Mouse (Mus musculus) thymus, adult 2 months (tissue): ENCODE measurements around the gene Apbb2. TPM values are rescaled to one million over a fixed set of nuclear protein-coding genes. Genes with fewer than 3 reads are reported as not detected.

Source experiments
- DNase-seq: peaks from one replicate; pipeline ENCODE4 v3.0.0; 2021
- H3K27ac ChIP-seq: fragments of 200-500 bp; 2 replicates; pipeline ENCODE4 v1.5.1; 2012; ENCODE audit warnings: low read length, control low read depth; ENCODE audit not compliant: control insufficient read depth, insufficient read depth
- H3K27me3 ChIP-seq: fragments of 200-500 bp; 2 replicates; pipeline ENCODE4 v1.6.1; 2012; ENCODE audit warnings: mild to moderate bottlenecking, low read length, moderate library complexity, mixed read lengths; ENCODE audit not compliant: control insufficient read depth, insufficient read depth
- H3K36me3 ChIP-seq: fragments of 200-500 bp; 2 replicates; pipeline ENCODE4 v1.6.1; 2012; ENCODE audit warnings: mild to moderate bottlenecking, low read length, moderate library complexity; ENCODE audit not compliant: control insufficient read depth, insufficient read depth
- H3K4me1 ChIP-seq: fragments of 200-500 bp; replicated peaks from 2 replicates; pipeline ENCODE4 v1.6.1; 2012; ENCODE audit warnings: low read length; ENCODE audit not compliant: control insufficient read depth, insufficient read depth
- H3K4me3 ChIP-seq: fragments of 200-500 bp; 2 replicates; pipeline ENCODE4 v1.5.1; 2012; ENCODE audit warnings: mild to moderate bottlenecking, low read length, control low read depth, moderate library complexity; ENCODE audit not compliant: control insufficient read depth, insufficient read depth
- CTCF ChIP-seq: fragments of 200-500 bp; IDR thresholded peaks from 2 replicates; pipeline ENCODE4 v1.5.1; 2012; ENCODE audit warnings: mild to moderate bottlenecking, control low read depth, low read length, moderate library complexity, borderline replicate concordance; ENCODE audit not compliant: control insufficient read depth, poor library complexity, insufficient read depth; ENCODE audit errors: extremely low read depth
- POLR2A ChIP-seq: fragments of 200-500 bp; IDR thresholded peaks from 2 replicates; pipeline ENCODE4 v1.6.1; 2012; ENCODE audit warnings: mild to moderate bottlenecking, low read length, control low read depth, moderate library complexity; ENCODE audit not compliant: control insufficient read depth, poor library complexity, insufficient read depth; ENCODE audit errors: extremely low read depth
- WGBS: fragments of 180-500 bp; shearing (Covaris S2); methylation state at CpG from one replicate; pipeline ENCODE4 v1.1.7; 2018; 5-methylcytosine and 5-hydroxymethylcytosine counted together
- polyA plus RNA-seq: library from polyadenylated mRNA; depleted of rRNA; stranded (reverse); fragments of >200 nt; gene quantifications from 2 replicates; pipeline ENCODE4 v1.2.3, GENCODE M21; 2012

Apbb2 gene
- polyA plus RNA-seq, 1 experiment: 2.6 TPM

GRCm38 (mm10) chr5:66513412-66513811 lies 105.2 kb downstream of the Apbb2 start:
- Histone ChIP-seq H3K36me3 (no peaks in the 10 kb centered on the region), H3K4me1 (no peaks in the 10 kb centered on the region), H3K27me3 (no peaks in the 10 kb centered on the region), H3K27ac (no peak overlapping the region), H3K4me3 (no peak overlapping the region)
- no peak for DNase-seq
- TF ChIP-seq POLR2A: no peak
- TF ChIP-seq CTCF: no peak

DNA sequence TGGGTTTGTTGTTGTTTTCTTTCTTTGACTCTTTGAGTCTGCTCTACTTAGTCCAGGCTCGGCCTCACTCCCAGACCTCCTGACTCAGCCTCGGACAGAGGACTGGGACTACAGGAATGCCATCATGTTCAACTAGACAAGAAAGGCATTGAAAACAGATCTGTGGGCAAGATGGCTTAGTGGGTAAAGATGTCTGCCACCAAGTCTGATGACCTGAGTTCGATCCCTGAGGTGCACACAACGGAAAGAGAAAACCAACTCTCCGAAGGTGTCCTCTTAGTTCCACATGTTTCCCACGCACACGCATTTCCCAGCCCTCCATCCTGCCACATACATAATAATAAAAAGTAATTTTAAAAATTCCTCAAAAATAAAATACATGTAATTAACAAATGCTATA lies 106.1 kb downstream of the Apbb2 start:
- H3K4me1 ChIP-seq: no peaks in the 10 kb centered on the region
- no peak for TF ChIP-seq CTCF
- no peak for TF ChIP-seq POLR2A
- H3K27me3 ChIP-seq: no peaks in the 10 kb centered on the region
- H3K27ac ChIP-seq: no peak overlapping the region
- H3K36me3 ChIP-seq: no peaks in the 10 kb centered on the region
- H3K4me3 ChIP-seq: no peak overlapping the region
- 97% methylated on average over 7 of the region's 7 CpGs for WGBS
- DNase-seq: no peak

DNA sequence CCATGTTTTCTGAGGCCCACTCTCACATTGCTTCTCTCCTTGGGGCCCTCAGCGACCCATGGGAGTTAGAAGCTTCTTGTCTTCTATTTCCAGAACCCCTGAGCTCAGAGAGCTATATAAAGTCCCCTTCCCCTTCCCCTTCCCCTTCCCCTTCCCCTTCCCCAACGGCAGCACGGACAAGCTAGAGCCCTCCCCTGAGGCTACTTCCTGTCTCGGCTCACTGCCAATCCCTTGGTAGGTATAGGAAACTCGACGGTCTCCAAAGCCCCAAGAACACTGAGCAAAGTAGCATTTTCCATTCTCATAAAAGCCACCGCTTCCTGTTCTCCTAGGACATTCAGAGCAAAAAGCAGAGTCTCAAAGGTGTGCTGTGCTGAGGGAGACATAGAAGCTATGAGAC lies 107.9 kb downstream of the Apbb2 start:
- WGBS: 31% methylated on average over 7 of the region's 7 CpGs
- Histone ChIP-seq H3K4me1 (no peaks in the 10 kb centered on the region), H3K27ac (no peak overlapping the region), H3K36me3 (no peaks in the 10 kb centered on the region), H3K4me3 (no peak overlapping the region), H3K27me3 (no peaks in the 10 kb centered on the region)
- no peak for TF ChIP-seq POLR2A
- TF ChIP-seq CTCF: no peak
- no peak for DNase-seq

- DNase-seq: no peak
- Histone ChIP-seq H3K27ac (no peak overlapping the region; the same call in 1 of the 2 replicates), H3K27me3 (no peaks in the 10 kb centered on the region), H3K4me1 (no peaks in the 10 kb centered on the region), H3K36me3 (no peaks in the 10 kb centered on the region), H3K4me3 (no peak overlapping the region)
- 91% methylated on average over 5 of the region's 5 CpGs for WGBS
- no peak for TF ChIP-seq POLR2A
- TF ChIP-seq CTCF: no peak
These were observed 109.4 kb downstream of the Apbb2 start for GRCm38 (mm10) chr5:66509151-66509550.

GRCm38 (mm10) chr5:66505578-66505977 lies 113.0 kb downstream of the Apbb2 start:
- Histone ChIP-seq H3K4me1 (no peaks in the 10 kb centered on the region), H3K27me3 (no peaks in the 10 kb centered on the region), H3K4me3 (no peak overlapping the region), H3K27ac (no peak overlapping the region), H3K36me3 (no peaks in the 10 kb centered on the region)
- DNase-seq: no peak
- WGBS: 92% methylated on average over 3 of the region's 3 CpGs
- TF ChIP-seq CTCF (no peak), POLR2A (no peak)

DNA sequence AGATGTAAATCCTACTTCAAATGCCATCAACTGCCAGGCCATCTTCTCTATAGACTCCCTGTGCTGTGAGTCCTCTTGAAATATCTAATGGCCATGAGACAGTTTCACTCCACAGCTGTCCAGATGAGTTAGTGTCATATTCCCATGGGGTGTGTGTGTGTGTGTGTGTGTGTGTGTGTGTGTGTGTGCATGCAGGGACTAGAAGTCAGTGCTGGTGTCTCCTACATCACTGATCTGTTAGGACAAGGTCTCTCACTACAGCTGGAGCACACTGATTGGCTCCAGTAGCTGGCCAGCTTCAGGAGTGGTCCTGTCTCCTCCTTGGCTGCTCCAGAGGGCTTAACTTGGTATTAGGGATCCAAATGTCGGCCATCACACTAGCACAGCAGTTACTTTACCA lies 113.5 kb downstream of the Apbb2 start:
- no peaks in the 10 kb centered on the region for H3K36me3 ChIP-seq
- WGBS: 92% methylated on average over 1 of the region's 1 CpGs
- no peak for TF ChIP-seq POLR2A
- no peak for TF ChIP-seq CTCF
- DNase-seq: no peak
- H3K4me3 ChIP-seq: no peak overlapping the region
- H3K27me3 ChIP-seq: no peaks in the 10 kb centered on the region
- no peaks in the 10 kb centered on the region for H3K4me1 ChIP-seq
- no peak overlapping the region for H3K27ac ChIP-seq

DNA sequence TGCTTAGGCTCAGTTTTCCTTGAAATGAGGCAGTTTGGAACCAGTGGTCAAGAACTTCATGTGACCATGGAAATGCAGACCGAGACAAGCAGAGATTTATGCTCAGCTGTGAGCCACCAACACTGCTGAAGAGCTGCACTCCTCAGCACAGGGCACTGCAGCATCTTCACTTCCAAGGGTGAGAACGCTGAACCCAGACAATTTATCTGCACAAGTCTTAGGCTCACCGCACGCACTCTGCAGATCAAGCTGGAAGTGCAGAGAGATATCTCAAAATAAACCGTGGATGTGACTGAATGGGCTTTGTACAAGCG lies 114.2 kb downstream of the Apbb2 start:
- Histone ChIP-seq H3K27ac (no peak overlapping the region), H3K36me3 (no peaks in the 10 kb centered on the region), H3K4me3 (no peak overlapping the region), H3K27me3 (no peaks in the 10 kb centered on the region), H3K4me1 (no peaks in the 10 kb centered on the region)
- 89% methylated on average over 6 of the region's 6 CpGs for WGBS
- no peak for DNase-seq
- TF ChIP-seq CTCF: no peak
- TF ChIP-seq POLR2A: no peak
